Mouse (Mus musculus): ENCODE data around the gene Txn2. TPM values are rescaled to one million over a fixed set of nuclear protein-coding genes. Genes with fewer than 3 reads are reported as not detected.
A peak's percentile ranks its signal among the peaks of the same experiment; 100 is the strongest.

Gene Txn2
- polyA plus RNA-seq, 1 experiment from 2014 or later = 284 TPM

GRCm38 (mm10) chr15:77920511-77921462, 8.0 kb downstream of the Txn2 start:
- Histone ChIP-seq H3K27me3 (ENCODE audit: control insufficient read depth, insufficient read depth, low read length) (no peaks in the 10 kb centered on the region), H3K9me3 (replicated peaks; ENCODE audit: control insufficient read depth, low read length) (no peaks in the 10 kb centered on the region), H3K27ac (ENCODE audit: low read depth, low read length) (no peak overlapping the region), H3K9ac (ENCODE audit: low read depth, low read length) (no peak overlapping the region), H3K4me2 (no peak overlapping the region), H3K36me3 (ENCODE audit: control insufficient read depth, insufficient read depth, low read length) (peaks cover 20% of the 10 kb centered on the region), H3K4me1 (ENCODE audit: control insufficient read depth, insufficient read depth, low read length) (no peaks in the 10 kb centered on the region), H3K4me3 (ENCODE audit: low read depth, low read length) (no peak overlapping the region)
- no peak for ATAC-seq (replicated peaks; ENCODE audit: insufficient number of reproducible peaks, low FRiP score, low TSS enrichment)
- 82% methylated on average over 10 of the region's 10 CpGs for WGBS (ENCODE audit: insufficient replicate concordance)

- peaks cover 27% of the 10 kb centered on the region for H3K36me3 ChIP-seq (ENCODE audit: control insufficient read depth, insufficient read depth, low read length)
- H3K4me3 ChIP-seq (ENCODE audit: low read depth, low read length) = no peak overlapping the region
- H3K9me3 ChIP-seq (replicated peaks; ENCODE audit: control insufficient read depth, low read length) = no peaks in the 10 kb centered on the region
- H3K4me2 ChIP-seq = no peak overlapping the region
- no peaks in the 10 kb centered on the region for H3K4me1 ChIP-seq (ENCODE audit: control insufficient read depth, insufficient read depth, low read length)
- ATAC-seq (replicated peaks; ENCODE audit: insufficient number of reproducible peaks, low FRiP score, low TSS enrichment) = no peak
- WGBS (ENCODE audit: insufficient replicate concordance) = 92% methylated on average over 12 of the region's 12 CpGs
- H3K9ac ChIP-seq (ENCODE audit: low read depth, low read length) = no peak overlapping the region
- no peak overlapping the region for H3K27ac ChIP-seq (ENCODE audit: low read depth, low read length)
- H3K27me3 ChIP-seq (ENCODE audit: control insufficient read depth, insufficient read depth, low read length) = no peaks in the 10 kb centered on the region
Observed at GRCm38 (mm10) chr15:77919441-77919840, 9.4 kb downstream of the Txn2 start.

DNA sequence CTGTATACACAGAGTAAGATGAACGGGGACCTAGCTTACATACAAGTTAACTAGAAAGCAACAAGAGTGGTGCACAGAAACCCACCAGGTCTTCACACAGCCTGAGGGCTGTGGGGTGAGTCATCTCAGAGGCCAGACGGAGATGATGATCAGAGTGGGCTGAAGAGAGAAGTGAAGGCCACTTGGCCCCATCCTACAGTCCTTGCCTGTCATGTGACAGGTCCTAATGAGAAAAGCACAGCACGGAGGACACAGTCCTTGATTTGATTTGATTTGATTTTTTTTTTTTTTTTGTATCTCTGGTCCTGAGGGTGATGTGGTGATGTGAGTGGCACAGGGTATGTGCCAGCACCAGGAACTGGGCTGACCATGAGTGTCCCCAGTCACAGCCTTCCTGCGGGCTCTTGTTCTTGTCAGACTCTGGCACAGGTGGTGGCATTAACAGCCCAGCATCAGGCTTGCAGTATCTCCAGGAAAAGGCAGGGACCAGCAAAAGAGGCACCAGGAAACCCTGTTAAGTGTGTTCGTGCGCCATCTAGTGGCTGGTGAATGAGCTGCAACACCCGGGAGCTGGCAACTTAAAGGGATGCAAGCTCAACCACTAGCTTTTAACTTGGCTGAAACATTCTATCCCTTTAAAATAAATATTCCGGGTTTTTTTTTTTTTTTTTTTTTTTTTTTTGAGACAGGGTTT, 11.8 kb downstream of the Txn2 start:
- Histone ChIP-seq H3K4me3 (ENCODE audit: low read depth, low read length) (no peak overlapping the region), H3K4me2 (no peak overlapping the region), H3K27me3 (ENCODE audit: control insufficient read depth, insufficient read depth, low read length) (no peaks in the 10 kb centered on the region), H3K36me3 (ENCODE audit: control insufficient read depth, insufficient read depth, low read length) (peaks cover 21% of the 10 kb centered on the region; the same call in 1 of the 2 replicates), H3K9me3 (replicated peaks; ENCODE audit: control insufficient read depth, low read length) (no peaks in the 10 kb centered on the region), H3K27ac (ENCODE audit: low read depth, low read length) (no peak overlapping the region), H3K4me1 (ENCODE audit: control insufficient read depth, insufficient read depth, low read length) (peaks cover 11% of the 10 kb centered on the region), H3K9ac (ENCODE audit: low read depth, low read length) (no peak overlapping the region)
- ATAC-seq (replicated peaks; ENCODE audit: insufficient number of reproducible peaks, low FRiP score, low TSS enrichment) = no peak
- WGBS (ENCODE audit: insufficient replicate concordance) = 37% methylated on average over 8 of the region's 8 CpGs

- Histone ChIP-seq H3K27me3 (ENCODE audit: control insufficient read depth, insufficient read depth, low read length) (no peaks in the 10 kb centered on the region), H3K9ac (ENCODE audit: low read depth, low read length) (no peak overlapping the region), H3K4me3 (ENCODE audit: low read depth, low read length) (no peak overlapping the region), H3K4me2 (no peak overlapping the region), H3K9me3 (replicated peaks; ENCODE audit: control insufficient read depth, low read length) (no peaks in the 10 kb centered on the region), H3K27ac (ENCODE audit: low read depth, low read length) (no peak overlapping the region), H3K36me3 (ENCODE audit: control insufficient read depth, insufficient read depth, low read length) (peaks cover 15% of the 10 kb centered on the region; the same call in 1 of the 2 replicates), H3K4me1 (ENCODE audit: control insufficient read depth, insufficient read depth, low read length) (peaks cover 25% of the 10 kb centered on the region)
- ATAC-seq (replicated peaks; ENCODE audit: insufficient number of reproducible peaks, low FRiP score, low TSS enrichment) = no peak
- WGBS (ENCODE audit: insufficient replicate concordance) = 88% methylated on average over 4 of the region's 4 CpGs
Observed at GRCm38 (mm10) chr15:77915287-77915686, 13.5 kb downstream of the Txn2 start.

DNA sequence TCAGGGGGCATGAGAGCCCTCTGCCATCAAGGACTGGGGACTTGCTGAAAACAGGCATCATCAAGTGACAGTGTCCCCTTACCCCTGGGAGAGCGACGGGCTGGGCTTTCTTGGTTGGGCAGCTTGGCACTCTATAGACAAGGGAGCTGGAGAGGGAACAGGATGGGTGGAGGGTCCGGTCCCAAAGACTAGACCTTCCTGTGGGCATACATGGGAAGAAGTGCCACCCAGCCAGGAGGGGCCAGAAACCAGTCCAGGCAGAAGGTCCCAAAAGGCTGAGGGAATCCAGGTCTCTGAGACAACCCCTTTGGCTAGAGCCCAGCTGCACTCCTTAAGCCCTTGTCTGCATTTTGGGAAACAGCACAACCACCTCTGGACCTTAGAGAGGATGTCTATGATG, 14.3 kb downstream of the Txn2 start:
- H3K27ac ChIP-seq (ENCODE audit: low read depth, low read length) = no peak overlapping the region
- H3K27me3 ChIP-seq (ENCODE audit: control insufficient read depth, insufficient read depth, low read length) = no peaks in the 10 kb centered on the region
- 90% methylated on average over 3 of the region's 3 CpGs for WGBS (ENCODE audit: insufficient replicate concordance)
- H3K36me3 ChIP-seq (ENCODE audit: control insufficient read depth, insufficient read depth, low read length) = peaks cover 15% of the 10 kb centered on the region; the same call in 1 of the 2 replicates
- no peaks in the 10 kb centered on the region for H3K9me3 ChIP-seq (replicated peaks; ENCODE audit: control insufficient read depth, low read length)
- H3K4me3 ChIP-seq (ENCODE audit: low read depth, low read length) = no peak overlapping the region
- H3K4me2 ChIP-seq = no peak overlapping the region
- no peak for ATAC-seq (replicated peaks; ENCODE audit: insufficient number of reproducible peaks, low FRiP score, low TSS enrichment)
- H3K4me1 ChIP-seq (ENCODE audit: control insufficient read depth, insufficient read depth, low read length) = peaks cover 25% of the 10 kb centered on the region
- no peak overlapping the region for H3K9ac ChIP-seq (ENCODE audit: low read depth, low read length)

GRCm38 (mm10) chr15:77913054-77913453, 15.8 kb downstream of the Txn2 start:
- H3K27ac ChIP-seq (ENCODE audit: low read depth, low read length) = no peak overlapping the region
- no peak overlapping the region for H3K9ac ChIP-seq (ENCODE audit: low read depth, low read length)
- no peak for ATAC-seq (replicated peaks; ENCODE audit: insufficient number of reproducible peaks, low FRiP score, low TSS enrichment)
- H3K36me3 ChIP-seq (ENCODE audit: control insufficient read depth, insufficient read depth, low read length) = peaks cover 15% of the 10 kb centered on the region; the same call in 1 of the 2 replicates
- H3K4me2 ChIP-seq = no peak overlapping the region
- peaks cover 25% of the 10 kb centered on the region for H3K4me1 ChIP-seq (ENCODE audit: control insufficient read depth, insufficient read depth, low read length)
- no peak overlapping the region for H3K4me3 ChIP-seq (ENCODE audit: low read depth, low read length)
- no peaks in the 10 kb centered on the region for H3K9me3 ChIP-seq (replicated peaks; ENCODE audit: control insufficient read depth, low read length)
- no peaks in the 10 kb centered on the region for H3K27me3 ChIP-seq (ENCODE audit: control insufficient read depth, insufficient read depth, low read length)
- WGBS (ENCODE audit: insufficient replicate concordance) = 77% methylated on average over 8 of the region's 8 CpGs

GRCm38 (mm10) chr15:77912585-77912984, 16.2 kb downstream of the Txn2 start:
- Histone ChIP-seq H3K4me1 (ENCODE audit: control insufficient read depth, insufficient read depth, low read length) (peaks cover 25% of the 10 kb centered on the region), H3K27me3 (ENCODE audit: control insufficient read depth, insufficient read depth, low read length) (no peaks in the 10 kb centered on the region), H3K4me2 (no peak overlapping the region), H3K27ac (ENCODE audit: low read depth, low read length) (peak overlapping the region; percentile 38; the same call in 1 of the 2 replicates), H3K36me3 (ENCODE audit: control insufficient read depth, insufficient read depth, low read length) (peaks cover 12% of the 10 kb centered on the region; the same call in 1 of the 2 replicates), H3K9ac (ENCODE audit: low read depth, low read length) (0 out of 2 replicates have a peak overlapping the region, but pooled peaks have one; percentile 1), H3K9me3 (replicated peaks; ENCODE audit: control insufficient read depth, low read length) (no peaks in the 10 kb centered on the region), H3K4me3 (ENCODE audit: low read depth, low read length) (no peak overlapping the region)
- ATAC-seq (replicated peaks; ENCODE audit: insufficient number of reproducible peaks, low FRiP score, low TSS enrichment) = no peak
- WGBS (ENCODE audit: insufficient replicate concordance) = 46% methylated on average over 7 of the region's 7 CpGs

DNA sequence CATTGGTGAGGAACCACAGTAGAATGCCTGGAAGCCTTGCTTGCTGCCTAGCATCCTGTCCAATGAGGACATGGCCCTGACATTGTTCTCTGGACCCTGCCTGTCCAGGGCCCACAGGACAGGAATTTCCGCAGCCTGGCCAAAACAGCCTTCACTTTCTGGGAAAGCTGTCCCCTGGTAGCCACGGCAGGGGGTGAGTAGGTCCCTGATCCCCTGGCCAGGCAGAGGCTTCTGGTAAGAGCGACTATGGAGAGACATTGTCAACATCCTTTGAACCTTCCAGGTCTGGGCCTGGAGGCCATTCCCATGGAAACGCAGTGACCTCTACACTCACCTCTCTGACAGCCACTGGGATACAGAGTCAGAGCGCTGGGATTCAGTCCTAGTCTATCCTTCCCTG, 16.8 kb downstream of the Txn2 start:
- H3K36me3 ChIP-seq (ENCODE audit: control insufficient read depth, insufficient read depth, low read length) = peaks cover 11% of the 10 kb centered on the region; the same call in 1 of the 2 replicates
- H3K9ac ChIP-seq (ENCODE audit: low read depth, low read length) = no peak overlapping the region
- H3K9me3 ChIP-seq (replicated peaks; ENCODE audit: control insufficient read depth, low read length) = no peaks in the 10 kb centered on the region
- H3K27me3 ChIP-seq (ENCODE audit: control insufficient read depth, insufficient read depth, low read length) = no peaks in the 10 kb centered on the region
- no peak overlapping the region for H3K4me3 ChIP-seq (ENCODE audit: low read depth, low read length)
- H3K27ac ChIP-seq (ENCODE audit: low read depth, low read length) = 0 out of 2 replicates have a peak overlapping the region, but pooled peaks have one; percentile 3
- WGBS (ENCODE audit: insufficient replicate concordance) = 38% methylated on average over 5 of the region's 5 CpGs
- H3K4me1 ChIP-seq (ENCODE audit: control insufficient read depth, insufficient read depth, low read length) = peaks cover 25% of the 10 kb centered on the region
- H3K4me2 ChIP-seq = no peak overlapping the region
- no peak for ATAC-seq (replicated peaks; ENCODE audit: insufficient number of reproducible peaks, low FRiP score, low TSS enrichment)

Data from heart, embryonic 11.5 days (tissue).